Mouse (Mus musculus): ENCODE data around the gene Ide. TPM values are rescaled to one million over a fixed set of nuclear protein-coding genes. Genes with fewer than 3 reads are reported as not detected.

Gene Ide
- polyA plus RNA-seq, 2 experiments from 2014 or later, result 62.6 to 67.5 TPM

Other genes starting within 250 kb of the Ide start
- 10 to 100 TPM; 12.4 to 12.7 TPM for gene March5, start 130.3 kb downstream of the Ide start, polyA plus RNA-seq (2017; shearing (Covaris generic))
- gene Cpeb3, start 129.3 kb downstream of the Ide start, polyA plus RNA-seq (2017; shearing (Covaris generic)), result under 1 TPM in 1 of 2 experiments, not detected in 1; 0.09 TPM
- gene Kif11, start 38.6 kb upstream of the Ide start, polyA plus RNA-seq (2017; shearing (Covaris generic)), result 10 to 100 TPM; 16.6 to 21.3 TPM
- 1 to 10 TPM in 1 of 2 experiments, not detected in 1; 1.1 TPM for gene Hhex, start 97.0 kb upstream of the Ide start, polyA plus RNA-seq (2017; shearing (Covaris generic))
- 10 to 100 TPM; 34.9 to 37.6 TPM for gene Exoc6, start 212.6 kb upstream of the Ide start, polyA plus RNA-seq (2017; shearing (Covaris generic))

All from activated CD4-positive, CD25-positive, alpha-beta regulatory T cell, adult 4 months (primary cell).